Mouse (Mus musculus) G1E (cell line): ENCODE measurements at regions not wholly inside any gene's neighbourhood (a gene's known extent, or its start where the extent isn't known, plus 50 kb on each side); places are given as distances from the start of the nearest gene placed in this dataset.

Experiments
- CTCF ChIP-seq: IDR thresholded peaks from 2 replicates; pipeline ENCODE4 v1.5.1; 2012; ENCODE audit warnings: low read depth, low read length, inconsistent platforms, mixed read lengths
- TAL1 ChIP-seq: conservative IDR thresholded peaks from 2 replicates; pipeline ENCODE4 v1.6.1; 2012; ENCODE audit warnings: low read depth, low read length, inconsistent platforms, mixed read lengths

DNA sequence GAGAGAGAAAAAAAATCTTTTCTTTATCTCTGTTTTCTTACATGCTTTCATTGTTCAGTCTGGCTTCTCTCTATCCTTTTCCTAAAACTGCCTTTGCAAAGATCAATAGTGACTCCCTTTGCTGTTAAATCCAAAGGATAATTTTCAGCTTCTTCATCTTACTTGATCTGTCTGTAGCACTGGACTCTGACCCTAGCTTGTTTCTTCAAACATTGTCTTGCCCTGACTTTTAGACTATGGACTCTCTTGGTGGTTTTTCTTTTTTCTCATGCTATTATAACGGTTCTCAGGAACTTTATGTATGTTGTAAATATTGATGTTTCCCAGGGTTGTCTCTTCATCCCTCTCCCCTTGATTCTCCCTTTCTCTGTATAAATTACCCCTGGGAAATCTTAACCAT, 58.0 kb upstream of the Pkn2 start:
- TF ChIP-seq CTCF (no peak), TAL1 (no peak)
